Mouse (Mus musculus): ENCODE measurements at regions not wholly inside any gene's neighbourhood (a gene's known extent, or its start where the extent isn't known, plus 50 kb on each side); places are given as distances from the start of the nearest gene placed in this dataset.

DNA sequence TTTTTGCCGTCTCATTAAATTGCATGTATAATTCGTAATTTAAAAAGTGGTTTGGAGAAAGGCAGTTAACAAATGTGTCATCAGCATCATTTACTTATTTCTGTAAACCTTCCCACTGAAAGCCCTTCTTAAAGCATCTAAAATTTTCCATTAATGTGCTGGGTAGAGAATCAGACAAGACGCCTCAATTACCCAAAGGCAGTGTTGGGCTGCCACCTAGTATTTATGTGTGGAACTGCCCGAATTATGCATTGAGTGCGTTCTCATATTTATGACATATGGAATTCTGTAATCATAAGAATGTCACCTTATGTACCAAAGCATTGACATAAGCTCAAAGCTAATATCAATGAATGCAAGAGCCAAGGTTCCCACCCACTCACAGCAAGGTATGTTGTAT, 300.7 kb downstream of the Pax3 start:
- TF ChIP-seq CTCF (IDR thresholded peaks at IDR 0.05; ENCODE audit: low read depth) (no peak; the same call in 1 of the 2 replicates), EP300 (IDR thresholded peaks at IDR 0.05; ENCODE audit: low read depth) (no peak)

Measured in liver, embryonic 14.5 days (tissue).